Mouse (Mus musculus) central nervous system, embryonic 18 days (tissue): ENCODE results near the gene Rffl. TPM values are rescaled to one million over a fixed set of nuclear protein-coding genes. Genes with fewer than 3 reads are reported as not detected.

Source experiments
- polyA plus RNA-seq: library from polyadenylated mRNA; depleted of rRNA; stranded (reverse); fragments of >200 nt; gene quantifications from 2 replicates; pipeline ENCODE4 v1.2.3, GENCODE M21; 2012; rRNA removed

Gene Rffl
- 3.9 and 4.7 TPM in 2 replicates for polyA plus RNA-seq

GRCm38 (mm10) chr11:82871031-82871446 lies at the start of gene Rffl:
Gene Rffl (minus strand): TSS chr11:82871210.

GRCm38 (mm10) chr11:82910250-82910649 lies 39.2 kb upstream of the Rffl start, which contains the start of gene Unc45b:
Gene Unc45b (plus strand): TSS chr11:82910550.

DNA sequence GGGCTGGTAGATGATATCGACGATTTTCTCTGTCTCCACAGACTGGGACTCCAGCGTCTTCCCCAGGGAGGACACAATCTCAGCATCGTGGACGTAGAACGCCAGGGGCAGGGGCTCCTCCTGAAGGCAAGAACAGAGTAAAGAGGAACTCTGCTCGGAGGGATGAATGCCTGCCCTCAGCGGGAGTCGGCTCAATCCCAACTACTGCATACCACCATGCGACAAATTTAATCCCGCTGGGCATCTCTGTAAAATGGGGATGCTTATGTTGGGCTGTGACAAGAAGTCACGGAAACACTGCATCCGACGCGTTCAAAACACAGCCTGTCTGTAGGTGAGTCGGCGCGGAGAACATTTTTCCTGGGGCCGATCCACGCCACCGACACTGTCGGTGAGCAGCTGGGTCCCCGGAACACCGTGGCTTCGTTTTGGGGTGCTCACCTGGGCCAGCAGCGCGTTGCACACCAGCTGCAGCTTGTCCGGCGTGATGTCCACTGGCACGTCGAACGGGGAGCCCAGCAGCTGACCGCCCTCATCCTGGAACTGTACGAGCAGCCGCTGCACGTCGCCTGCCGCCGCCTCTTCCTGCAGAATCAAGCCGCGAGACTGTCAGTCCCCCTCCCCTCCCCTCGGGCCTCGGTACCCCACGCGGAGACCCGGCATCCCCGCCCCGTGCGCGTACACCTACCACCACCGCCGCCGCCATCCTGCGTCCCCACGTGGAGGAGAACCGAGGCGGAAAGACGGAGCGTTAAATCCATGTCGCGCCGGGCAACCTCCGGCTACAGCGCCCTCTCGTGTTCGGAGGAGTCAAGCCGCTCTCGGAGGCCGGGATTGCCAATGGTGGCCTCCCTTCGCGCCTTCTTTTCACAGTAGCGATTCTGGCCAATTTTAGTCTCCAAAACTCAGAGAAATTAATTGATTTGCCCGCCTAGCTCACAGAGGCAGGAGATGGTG lies 36.9 kb upstream of the Rffl start, which contains the start of gene Nle1:
Gene Nle1 (minus strand): TSS at position 761 of the 957 bp plus-strand sequence.

GRCm38 (mm10) chr11:82891936-82892335 lies 20.9 kb upstream of the Rffl start, which contains the start of gene Fndc8:
Gene Fndc8 (plus strand): TSS chr11:82892124.

GRCm38 (mm10) chr11:82890342-82890762 lies 19.3 kb upstream of the Rffl start, which contains the start of gene Rad51d:
Gene Rad51d (minus strand): TSS chr11:82890614.

DNA sequence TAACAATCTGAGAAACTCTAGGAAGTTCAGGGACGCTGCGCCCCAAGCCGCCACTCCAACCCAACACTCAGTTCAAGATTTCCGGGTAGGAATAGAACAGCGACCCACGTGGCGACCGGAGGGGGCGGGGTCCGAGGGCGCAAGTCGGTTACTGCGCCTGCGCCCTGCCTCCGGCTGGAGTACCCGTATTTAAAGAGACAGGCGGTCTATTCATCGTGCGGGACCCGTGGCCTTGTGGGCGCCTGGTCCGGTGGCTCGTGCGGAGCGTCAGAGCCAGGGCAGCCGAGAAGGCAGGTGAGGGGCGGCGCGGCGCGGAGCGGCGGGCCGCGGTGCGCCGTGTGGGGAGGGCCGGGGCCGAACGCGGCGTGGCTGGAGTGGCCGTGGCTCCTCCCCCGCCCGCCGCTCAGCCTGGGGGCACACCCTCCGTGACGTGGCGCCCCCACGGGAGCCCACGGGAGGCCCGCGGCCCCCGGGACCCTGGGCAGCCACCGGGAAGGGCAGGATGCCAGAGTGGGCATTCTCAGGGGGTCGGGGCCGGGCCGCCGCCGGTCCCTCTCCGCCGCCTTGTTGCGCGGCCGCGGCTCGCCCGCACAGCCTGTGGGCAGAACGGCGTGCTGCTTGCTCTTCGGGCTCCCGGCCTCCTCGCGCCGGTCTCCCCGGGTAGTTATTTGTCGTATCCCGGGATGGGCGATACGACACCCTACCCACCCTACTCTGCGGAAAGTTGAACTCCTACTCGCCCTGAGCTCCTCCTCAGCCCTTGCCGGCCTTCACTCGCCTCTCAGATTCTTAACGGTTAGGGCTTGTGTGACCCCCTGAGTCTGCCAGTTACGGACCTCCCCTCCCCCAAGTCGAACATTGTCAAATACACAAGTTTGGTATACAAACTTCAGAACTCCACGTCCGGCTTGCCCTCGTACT lies 89.8 kb downstream of the Rffl start, which contains the start of gene Lig3:
Gene Lig3 (plus strand): TSS at position 126 of the 921 bp plus-strand sequence.

GRCm38 (mm10) chr11:82763742-82764437 lies 107.1 kb downstream of the Rffl start, which contains the start of the genes Cct6b and Zfp830:
Gene Cct6b (minus strand): TSS chr11:82764321.
Gene Zfp830 (plus strand): TSS chr11:82764345.

Other genes with a start within 250 kb of the Rffl start
- gene Cct6b, start 106.9 kb downstream of the Rffl start, polyA plus RNA-seq, result 0.25 TPM in 2 replicates
- gene Zfp830, start 106.9 kb downstream of the Rffl start, polyA plus RNA-seq, result 16.0 and 17.5 TPM in 2 replicates
- 37.2 and 37.7 TPM in 2 replicates for gene Lig3, start 90.1 kb downstream of the Rffl start, polyA plus RNA-seq
- 11.3 and 12.3 TPM in 2 replicates for gene Rad51d, start 19.4 kb upstream of the Rffl start, polyA plus RNA-seq
- 0.03 TPM in 1 of 2 replicates, not detected in the other for gene Fndc8, start 20.9 kb upstream of the Rffl start, polyA plus RNA-seq
- gene Nle1, start 37.2 kb upstream of the Rffl start, polyA plus RNA-seq, result 70.7 and 73.3 TPM in 2 replicates
- gene Unc45b, start 39.3 kb upstream of the Rffl start, polyA plus RNA-seq, result 1.7 and 2.4 TPM in 2 replicates
- 2.0 and 2.3 TPM in 2 replicates for gene Slfn5, start 80.1 kb upstream of the Rffl start, polyA plus RNA-seq
- gene Slfn9, start 120.6 kb upstream of the Rffl start, polyA plus RNA-seq, result 1.1 and 1.6 TPM in 2 replicates
- gene Slfn8, start 149.6 kb upstream of the Rffl start, polyA plus RNA-seq, result 0.28 and 0.32 TPM in 2 replicates
- 1.00 and 1.4 TPM in 2 replicates for gene Slfn2, start 193.9 kb upstream of the Rffl start, polyA plus RNA-seq
- gene Slfn1, start 245.6 kb upstream of the Rffl start, polyA plus RNA-seq, result 0.10 and 0.13 TPM in 2 replicates